In the genomic region with DNA sequence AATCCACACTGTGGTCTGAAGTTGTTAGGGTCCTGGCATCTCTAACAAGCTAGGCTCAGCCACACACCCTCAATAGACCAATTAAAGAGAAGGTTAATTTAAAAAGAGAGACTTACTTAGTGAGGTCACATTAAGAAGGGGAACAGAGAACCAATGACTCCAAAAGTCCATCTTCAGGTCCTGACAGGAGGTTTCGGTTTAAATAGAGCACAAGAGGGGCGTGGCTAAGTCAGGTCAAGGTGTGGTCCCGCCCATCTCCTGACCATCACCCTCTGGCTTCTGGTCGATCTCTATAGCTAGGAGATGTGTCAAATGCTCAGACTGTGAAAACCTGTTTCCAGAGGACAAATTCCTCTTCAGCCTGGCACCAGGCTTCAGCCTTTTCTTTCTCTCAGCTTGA, we compare ENCODE assay signal across 28 mouse cellular contexts. TPM values are rescaled to one million over a fixed set of nuclear protein-coding genes. Genes with fewer than 3 reads are reported as not detected.
"Had no signal": no experiment of that assay in that cellular context is flagged by ENCODE, and none has a peak within 500 bp of the region (broad histone marks: within the 10 kb centered on the region; RNA-seq: fewer than 3 reads in every experiment).

No protein-coding gene starts in this region.

- H3K36me3 ChIP-seq: embryonic facial prominence, embryonic 10.5 days; embryonic facial prominence, embryonic 12.5 days; embryonic facial prominence, embryonic 13.5 days; embryonic facial prominence, embryonic 15.5 days; forebrain, embryonic 10.5 days; forebrain, embryonic 12.5 days; forebrain, embryonic 15.5 days had no signal

- H3K9me3 ChIP-seq: embryonic facial prominence, embryonic 10.5 days; embryonic facial prominence, embryonic 12.5 days; embryonic facial prominence, embryonic 13.5 days; embryonic facial prominence, embryonic 15.5 days; forebrain, embryonic 10.5 days; forebrain, embryonic 12.5 days; forebrain, embryonic 13.5 days; forebrain, embryonic 15.5 days had no signal

- H3K9ac ChIP-seq: embryonic facial prominence, embryonic 12.5 days; embryonic facial prominence, embryonic 13.5 days; embryonic facial prominence, embryonic 15.5 days; forebrain, embryonic 12.5 days; forebrain, embryonic 13.5 days; forebrain, embryonic 15.5 days; forebrain, postnatal 0 days had no signal

- DNase-seq: cerebellum, adult 9-11 months; cerebellum, postnatal 10 days; cerebellum, postnatal 14 days; cerebellum, postnatal 25 days; cerebellum, postnatal 36 days; embryo, embryonic 11 days; forebrain, postnatal 0 days; gastrocnemius, adult 2 months; gastrocnemius, postnatal 10 days; gastrocnemius, postnatal 14 days; gastrocnemius, postnatal 25 days; gastrocnemius, postnatal 36 days; heart, adult 11 months; heart, adult 18-20 months; heart, adult 2 months had no signal

- H3K4me2 ChIP-seq: embryonic facial prominence, embryonic 12.5 days; embryonic facial prominence, embryonic 13.5 days; embryonic facial prominence, embryonic 15.5 days; forebrain, embryonic 12.5 days; forebrain, embryonic 13.5 days; forebrain, embryonic 15.5 days had no signal

- H3K27ac ChIP-seq: embryonic facial prominence, embryonic 10.5 days; embryonic facial prominence, embryonic 12.5 days; embryonic facial prominence, embryonic 13.5 days; embryonic facial prominence, embryonic 15.5 days; forebrain, embryonic 10.5 days; forebrain, embryonic 12.5 days; forebrain, embryonic 13.5 days; forebrain, embryonic 15.5 days; gastrocnemius, adult 2 months; heart, adult 2 months had no signal

- ATAC-seq: forebrain, embryonic 13.5 days; forebrain, embryonic 14.5 days; forebrain, embryonic 15.5 days; forebrain, embryonic 16.5 days; forebrain, postnatal 0 days had no signal

- H3K4me3 ChIP-seq: embryonic facial prominence, embryonic 10.5 days; embryonic facial prominence, embryonic 12.5 days; embryonic facial prominence, embryonic 13.5 days; embryonic facial prominence, embryonic 15.5 days; erythroblast, embryonic 14.5 days; forebrain, embryonic 10.5 days; forebrain, embryonic 12.5 days; forebrain, embryonic 13.5 days; forebrain, embryonic 15.5 days; gastrocnemius, adult 2 months; heart, adult 2 months had no signal

RNA-seq across cellular contexts. Expression of a gene that starts 13.3 kb away (rescaled TPM):
- total RNA-seq: forebrain, postnatal 0 days had no signal
- polyA plus RNA-seq: cortical plate, adult 2 months; forebrain, embryonic 13.5 days; forebrain, embryonic 14.5 days; forebrain, embryonic 15.5 days; forebrain, embryonic 16.5 days; forebrain, postnatal 0 days; frontal cortex, adult 2 months had no signal
